Mouse (Mus musculus): ENCODE measurements around the gene Ldb1.

DNA sequence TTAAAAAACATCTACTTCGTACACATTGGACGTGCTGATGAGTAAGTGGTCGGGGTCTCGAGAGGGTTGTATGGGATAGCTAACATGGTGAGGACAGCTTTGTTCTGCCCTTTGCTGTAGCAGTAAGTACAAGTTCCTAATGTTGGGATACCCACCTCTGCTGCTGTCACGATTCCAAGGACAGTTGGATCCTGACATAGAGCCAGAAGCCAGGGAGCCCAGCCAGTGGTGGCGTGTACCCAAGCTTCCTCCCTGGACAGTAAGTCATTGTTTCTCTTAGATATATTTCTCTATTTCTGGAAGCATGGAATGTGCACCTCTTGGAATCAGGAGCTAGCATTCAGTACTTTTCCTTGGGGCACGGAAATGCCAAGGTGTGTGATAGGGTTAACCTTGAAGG is 42.9 kb upstream of the Ldb1 start:
- no peak for TF ChIP-seq CTCF (IDR thresholded peaks at IDR 0.05; ENCODE audit: borderline replicate concordance, control insufficient read depth, extremely low read depth, insufficient read depth, low read length, poor library complexity)
- no peak for TF ChIP-seq POLR2A (IDR thresholded peaks at IDR 0.05; ENCODE audit: control insufficient read depth, extremely low read depth, insufficient read depth, low read length, poor library complexity)

Measured in thymus, adult 2 months (tissue).